Mouse (Mus musculus): ENCODE measurements at regions not wholly inside any gene's neighbourhood (a gene's known extent, or its start where the extent isn't known, plus 50 kb on each side); places are given as distances from the start of the nearest gene placed in this dataset.

GRCm38 (mm10) chr3:121600841-121601240 lies 68.6 kb upstream of the Slc44a3 start:
- WGBS = 78% methylated on average over 10 of the region's 10 CpGs

GRCm38 (mm10) chr3:121600388-121600787 lies 68.2 kb upstream of the Slc44a3 start:
- H3K27ac ChIP-seq (ENCODE audit: low read depth, low read length) = no peak overlapping the region
- WGBS = 89% methylated on average over 4 of the region's 4 CpGs
- ATAC-seq (ENCODE audit: low FRiP score) = no peak

More at GRCm38 (mm10) chr3:121600841-121601240, 68.6 kb upstream of the Slc44a3 start:
- H3K27ac ChIP-seq (ENCODE audit: low read depth, low read length) = no peak overlapping the region
- DNase-seq (ENCODE audit: low spot score) = no peak
- H3K4me1 ChIP-seq (ENCODE audit: insufficient read depth, low read length) = no peaks in the 10 kb centered on the region
- H3K4me2 ChIP-seq (ENCODE audit: low read depth, low read length, poor library complexity, severe bottlenecking) = no peak overlapping the region
- no peak overlapping the region for H3K4me3 ChIP-seq (ENCODE audit: low read depth, low read length)
- H3K9me3 ChIP-seq (ENCODE audit: low read length) = no peaks in the 10 kb centered on the region
- no peaks in the 10 kb centered on the region for H3K36me3 ChIP-seq (ENCODE audit: insufficient read depth, low read length)
- no peak for TF ChIP-seq CTCF (IDR thresholded peaks at IDR 0.05)
- H3K9ac ChIP-seq (replicated peaks; ENCODE audit: low read length, poor library complexity, severe bottlenecking) = no peak overlapping the region
- ATAC-seq (ENCODE audit: low FRiP score) = no peak
- H3K27me3 ChIP-seq (ENCODE audit: insufficient read depth, low read length) = no peaks in the 10 kb centered on the region

GRCm38 (mm10) chr3:121597988-121598387 lies 65.8 kb upstream of the Slc44a3 start:
- Histone ChIP-seq H3K9ac (replicated peaks; ENCODE audit: low read length, poor library complexity, severe bottlenecking) (no peak overlapping the region), H3K4me2 (ENCODE audit: low read depth, low read length, poor library complexity, severe bottlenecking) (no peak overlapping the region), H3K4me1 (ENCODE audit: insufficient read depth, low read length) (no peaks in the 10 kb centered on the region), H3K27ac (ENCODE audit: low read depth, low read length) (no peak overlapping the region), H3K36me3 (ENCODE audit: insufficient read depth, low read length) (no peaks in the 10 kb centered on the region), H3K27me3 (ENCODE audit: insufficient read depth, low read length) (no peaks in the 10 kb centered on the region), H3K9me3 (ENCODE audit: low read length) (no peaks in the 10 kb centered on the region), H3K4me3 (ENCODE audit: low read depth, low read length) (no peak overlapping the region)
- TF ChIP-seq CTCF (IDR thresholded peaks at IDR 0.05) = no peak
- ATAC-seq (ENCODE audit: low FRiP score) (no peak), DNase-seq (ENCODE audit: low spot score) (no peak)
- 71% methylated on average over 4 of the region's 4 CpGs for WGBS

More at GRCm38 (mm10) chr3:121600388-121600787, 68.2 kb upstream of the Slc44a3 start:
- DNase-seq (ENCODE audit: low spot score) = no peak
- Histone ChIP-seq H3K4me2 (ENCODE audit: low read depth, low read length, poor library complexity, severe bottlenecking) (no peak overlapping the region), H3K36me3 (ENCODE audit: insufficient read depth, low read length) (no peaks in the 10 kb centered on the region), H3K9me3 (ENCODE audit: low read length) (no peaks in the 10 kb centered on the region), H3K4me1 (ENCODE audit: insufficient read depth, low read length) (no peaks in the 10 kb centered on the region), H3K4me3 (ENCODE audit: low read depth, low read length) (no peak overlapping the region), H3K27me3 (ENCODE audit: insufficient read depth, low read length) (no peaks in the 10 kb centered on the region), H3K9ac (replicated peaks; ENCODE audit: low read length, poor library complexity, severe bottlenecking) (no peak overlapping the region)
- no peak for TF ChIP-seq CTCF (IDR thresholded peaks at IDR 0.05)

GRCm38 (mm10) chr3:121597203-121597602 lies 65.0 kb upstream of the Slc44a3 start:
- 92% methylated on average over 5 of the region's 5 CpGs for WGBS
- Histone ChIP-seq H3K4me2 (ENCODE audit: low read depth, low read length, poor library complexity, severe bottlenecking) (no peak overlapping the region), H3K9me3 (ENCODE audit: low read length) (no peaks in the 10 kb centered on the region), H3K9ac (replicated peaks; ENCODE audit: low read length, poor library complexity, severe bottlenecking) (no peak overlapping the region), H3K27me3 (ENCODE audit: insufficient read depth, low read length) (no peaks in the 10 kb centered on the region), H3K4me1 (ENCODE audit: insufficient read depth, low read length) (no peaks in the 10 kb centered on the region), H3K4me3 (ENCODE audit: low read depth, low read length) (no peak overlapping the region), H3K36me3 (ENCODE audit: insufficient read depth, low read length) (no peaks in the 10 kb centered on the region), H3K27ac (ENCODE audit: low read depth, low read length) (no peak overlapping the region)
- DNase-seq (ENCODE audit: low spot score) (no peak), ATAC-seq (ENCODE audit: low FRiP score) (no peak)
- TF ChIP-seq CTCF (IDR thresholded peaks at IDR 0.05) = no peak

GRCm38 (mm10) chr3:121594580-121594979 lies 62.4 kb upstream of the Slc44a3 start:
- H3K9me3 ChIP-seq (ENCODE audit: low read length) = no peaks in the 10 kb centered on the region
- no peaks in the 10 kb centered on the region for H3K36me3 ChIP-seq (ENCODE audit: insufficient read depth, low read length)
- no peak for TF ChIP-seq CTCF (IDR thresholded peaks at IDR 0.05)
- H3K4me2 ChIP-seq (ENCODE audit: low read depth, low read length, poor library complexity, severe bottlenecking) = no peak overlapping the region
- no peak overlapping the region for H3K9ac ChIP-seq (replicated peaks; ENCODE audit: low read length, poor library complexity, severe bottlenecking)
- no peaks in the 10 kb centered on the region for H3K4me1 ChIP-seq (ENCODE audit: insufficient read depth, low read length)
- H3K27me3 ChIP-seq (ENCODE audit: insufficient read depth, low read length) = no peaks in the 10 kb centered on the region
- H3K4me3 ChIP-seq (ENCODE audit: low read depth, low read length) = no peak overlapping the region
- no peak overlapping the region for H3K27ac ChIP-seq (ENCODE audit: low read depth, low read length)
- no peak for DNase-seq (ENCODE audit: low spot score)
- 75% methylated on average over 4 of the region's 4 CpGs for WGBS
- no peak for ATAC-seq (ENCODE audit: low FRiP score)

- H3K4me2 ChIP-seq (ENCODE audit: low read depth, low read length, poor library complexity, severe bottlenecking) = no peak overlapping the region
- DNase-seq (ENCODE audit: low spot score) (no peak), ATAC-seq (ENCODE audit: low FRiP score) (no peak)
- no peaks in the 10 kb centered on the region for H3K27me3 ChIP-seq (ENCODE audit: insufficient read depth, low read length)
- H3K9ac ChIP-seq (replicated peaks; ENCODE audit: low read length, poor library complexity, severe bottlenecking) = no peak overlapping the region
- H3K27ac ChIP-seq (ENCODE audit: low read depth, low read length) = no peak overlapping the region
- no peak for TF ChIP-seq CTCF (IDR thresholded peaks at IDR 0.05)
- H3K4me1 ChIP-seq (ENCODE audit: insufficient read depth, low read length) = no peaks in the 10 kb centered on the region
- H3K4me3 ChIP-seq (ENCODE audit: low read depth, low read length) = no peak overlapping the region
- H3K9me3 ChIP-seq (ENCODE audit: low read length) = no peaks in the 10 kb centered on the region
- 54% methylated on average over 8 of the region's 8 CpGs for WGBS
- H3K36me3 ChIP-seq (ENCODE audit: insufficient read depth, low read length) = no peaks in the 10 kb centered on the region
Observed at GRCm38 (mm10) chr3:121593598-121594117, 61.5 kb upstream of the Slc44a3 start.

All from midbrain, postnatal 0 days (tissue).